ENCODE assay signal across 8 mouse cellular contexts in genomic region chr3:34773678-34774425, GRCm38 (mm10).
DNase-seq lines count a peak whose midpoint lies in the region; ATAC-seq lines count a peak whose summit lies in the region.

No protein-coding gene starts in this region.

- H3K36me3 ChIP-seq in heart, embryonic 10.5 days, result no peaks in the 10 kb centered on the region
- H3K36me3 ChIP-seq in midbrain, embryonic 15.5 days (replicated peaks), result no peaks in the 10 kb centered on the region

- no peak overlapping the region for H3K9ac ChIP-seq in midbrain, embryonic 15.5 days

- H3K27me3 ChIP-seq in heart, embryonic 10.5 days (ENCODE audit: insufficient read depth, poor library complexity, severe bottlenecking), result peaks cover 7% of the 10 kb centered on the region; the same call in 1 of the 2 replicates
- no peaks in the 10 kb centered on the region for H3K27me3 ChIP-seq in midbrain, embryonic 15.5 days (replicated peaks)

- H3K9me3 ChIP-seq in heart, embryonic 10.5 days, result no peaks in the 10 kb centered on the region
- no peaks in the 10 kb centered on the region for H3K9me3 ChIP-seq in midbrain, embryonic 15.5 days

- peak; percentile 42; the same call in 1 of the 2 replicates for ATAC-seq in midbrain, embryonic 15.5 days (replicated peaks)

- peak overlapping the region; percentile 38 for H3K4me3 ChIP-seq in heart, embryonic 10.5 days
- H3K4me3 ChIP-seq in midbrain, embryonic 15.5 days, result no peak overlapping the region

- H3K4me1 ChIP-seq in heart, embryonic 10.5 days, result peaks cover 6% of the 10 kb centered on the region; the same call in 1 of the 2 replicates
- H3K4me1 ChIP-seq in midbrain, embryonic 15.5 days, result peaks cover 7% of the 10 kb centered on the region; the same call in 1 of the 2 replicates

- WGBS in heart, embryonic 10.5 days, result 19% methylated on average over 23 of the region's 23 CpGs
- 32% methylated on average over 23 of the region's 23 CpGs for WGBS in midbrain, embryonic 15.5 days

- no peak for DNase-seq in heart, embryonic 10.5 days (ENCODE audit: low spot score)
- no peak for DNase-seq in heart, adult 9 months (ENCODE audit: low spot score in 2 of 2)
- DNase-seq in ovary, adult 18-20 months (ENCODE audit: low spot score), result peak; percentile 39
- no peak for DNase-seq in ovary, postnatal 14 days (ENCODE audit: low spot score)
- DNase-seq in heart, postnatal 4 days, result peak; percentile 25
- DNase-seq in MN1 (ENCODE audit: low spot score), result no peak
- DNase-seq in thymus, adult 18-20 months, result no peak

- no peak overlapping the region for H3K27ac ChIP-seq in heart, embryonic 10.5 days
- H3K27ac ChIP-seq in midbrain, embryonic 15.5 days, result no peak overlapping the region

- peak overlapping the region; percentile 35 for H3K4me2 ChIP-seq in midbrain, embryonic 15.5 days

Comparison
In these comparisons a context has a peak if more than half of its experiments do, and no peak if none do; other contexts are left out.
1. DNase-seq: peak in ovary, adult 18-20 months (single experiment) and heart, postnatal 4 days (single experiment); none in heart, embryonic 10.5 days (single experiment), heart, adult 9 months (0 of 2), ovary, postnatal 14 days (single experiment), MN1 (single experiment) and thymus, adult 18-20 months (0 of 2).